Mouse (Mus musculus) liver, embryonic 14.5 days (tissue): ENCODE measurements around the gene Bcl2l10.

Experiments used
- CTCF ChIP-seq: IDR thresholded peaks from 2 replicates; pipeline ENCODE4 v1.5.1; 2016; ENCODE audit warnings: antibody characterized with exemption, low read depth, control low read depth
- EP300 ChIP-seq: IDR thresholded peaks from 2 replicates; pipeline ENCODE4 v1.6.1; 2016; ENCODE audit warnings: antibody characterized with exemption, low read depth

DNA sequence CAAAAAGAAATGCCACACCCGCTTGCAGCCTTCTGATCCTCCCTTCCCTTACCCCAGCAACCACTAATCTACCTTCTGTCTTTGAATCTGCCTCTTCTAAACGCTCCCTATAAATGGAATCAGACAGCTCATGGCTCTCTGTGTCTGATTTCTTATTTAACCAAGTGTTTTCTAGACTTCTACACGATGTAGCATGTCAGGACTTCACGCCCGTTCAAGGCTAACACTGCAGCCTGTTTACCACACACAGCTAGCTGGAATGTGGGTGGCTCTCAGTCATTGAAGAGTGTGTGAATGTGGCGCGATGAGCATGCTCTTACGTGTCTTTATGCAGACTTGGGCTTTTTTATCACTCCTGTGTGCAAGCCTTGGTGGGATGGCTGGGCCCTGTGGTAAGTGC, 5.5 kb downstream of the Bcl2l10 start:
- TF ChIP-seq CTCF = no peak
- TF ChIP-seq EP300 = no peak
